ENCODE assay signal across 8 mouse cellular contexts in genomic region chr11:99189154-99189582, GRCm38 (mm10). TPM values are rescaled to one million over a fixed set of nuclear protein-coding genes. Genes with fewer than 3 reads are reported as not detected.
DNase-seq lines count a peak whose midpoint lies in the region; ATAC-seq and TF ChIP-seq lines count a peak whose summit lies in the region.
"Had no signal": no experiment of that assay in that cellular context is flagged by ENCODE, and none has a peak within 500 bp of the region (broad histone marks: within the 10 kb centered on the region; RNA-seq: fewer than 3 reads in every experiment).

No protein-coding gene starts in this region.

- DNase-seq in midbrain, postnatal 0 days (ENCODE audit: low spot score): peak; percentile 54
- DNase-seq in midbrain, embryonic 11.5 days (ENCODE audit: low spot score, missing footprints): no peak
- DNase-seq in cerebellum, postnatal 36 days: peak; percentile 65 to 70
- DNase-seq in hindbrain, postnatal 0 days (ENCODE audit: low spot score): peak; percentile 74
- peak; percentile 72 for DNase-seq in lung, postnatal 14 days
- DNase-seq in spleen, adult 12 weeks (ENCODE audit: low spot score): peak; percentile 59

- ATAC-seq in midbrain, postnatal 0 days (ENCODE audit: low FRiP score): no peak
- ATAC-seq in midbrain, embryonic 11.5 days (ENCODE audit: low FRiP score): no peak
- ATAC-seq in activated CD4-positive, CD25-positive, alpha-beta regulatory T cell, adult 4 months: peak; percentile 72
- ATAC-seq in hindbrain, postnatal 0 days: 0 out of 2 replicates have a peak, but pooled peaks have one; percentile 4

- TF ChIP-seq CTCF in midbrain, postnatal 0 days (IDR thresholded peaks at IDR 0.05): peak; percentile 87
- peak; percentile 89 for TF ChIP-seq CTCF in hindbrain, postnatal 0 days (IDR thresholded peaks at IDR 0.05; ENCODE audit: low read depth)

- H3K27ac ChIP-seq in midbrain, postnatal 0 days (ENCODE audit: low read depth, low read length): no peak overlapping the region
- no peak overlapping the region for H3K27ac ChIP-seq in midbrain, embryonic 11.5 days (ENCODE audit: low read depth, low read length)
- no peak overlapping the region for H3K27ac ChIP-seq in hindbrain, postnatal 0 days
- H3K27ac ChIP-seq: stomach, embryonic 15.5 days had no signal

- H3K4me2 ChIP-seq in midbrain, postnatal 0 days (ENCODE audit: low read depth, low read length, poor library complexity, severe bottlenecking): no peak overlapping the region
- no peak overlapping the region for H3K4me2 ChIP-seq in midbrain, embryonic 11.5 days
- H3K4me2 ChIP-seq in hindbrain, postnatal 0 days (ENCODE audit: low read depth, low read length): no peak overlapping the region
- H3K4me2 ChIP-seq: stomach, embryonic 15.5 days had no signal

- H3K9ac ChIP-seq in midbrain, postnatal 0 days (replicated peaks; ENCODE audit: low read length, poor library complexity, severe bottlenecking): no peak overlapping the region
- no peak overlapping the region for H3K9ac ChIP-seq in midbrain, embryonic 11.5 days (ENCODE audit: low read length)
- H3K9ac ChIP-seq in hindbrain, postnatal 0 days (replicated peaks; ENCODE audit: low read length): no peak overlapping the region
- H3K9ac ChIP-seq: stomach, embryonic 15.5 days had no signal

- no peaks in the 10 kb centered on the region for H3K9me3 ChIP-seq in midbrain, postnatal 0 days (ENCODE audit: low read length)
- no peaks in the 10 kb centered on the region for H3K9me3 ChIP-seq in midbrain, embryonic 11.5 days (ENCODE audit: control insufficient read depth, low read length)
- no peaks in the 10 kb centered on the region for H3K9me3 ChIP-seq in hindbrain, postnatal 0 days (ENCODE audit: low read length)
- H3K9me3 ChIP-seq: stomach, embryonic 15.5 days had no signal

- no peak overlapping the region for H3K4me3 ChIP-seq in midbrain, postnatal 0 days (ENCODE audit: low read depth, low read length)
- H3K4me3 ChIP-seq in midbrain, embryonic 11.5 days (ENCODE audit: low read depth, low read length): no peak overlapping the region
- H3K4me3 ChIP-seq in hindbrain, postnatal 0 days (ENCODE audit: low read length): no peak overlapping the region
- H3K4me3 ChIP-seq: stomach, embryonic 15.5 days had no signal

- H3K27me3 ChIP-seq in midbrain, postnatal 0 days (ENCODE audit: insufficient read depth, low read length): no peaks in the 10 kb centered on the region
- H3K27me3 ChIP-seq in midbrain, embryonic 11.5 days (ENCODE audit: control insufficient read depth, insufficient read depth, low read length): no peaks in the 10 kb centered on the region
- H3K27me3 ChIP-seq in hindbrain, postnatal 0 days (ENCODE audit: insufficient read depth, low read length): no peaks in the 10 kb centered on the region

- H3K4me1 ChIP-seq in midbrain, postnatal 0 days (ENCODE audit: insufficient read depth, low read length): no peaks in the 10 kb centered on the region
- no peaks in the 10 kb centered on the region; the same call in 1 of the 2 replicates for H3K4me1 ChIP-seq in midbrain, embryonic 11.5 days (ENCODE audit: control insufficient read depth, insufficient read depth, low read length)
- no peaks in the 10 kb centered on the region for H3K4me1 ChIP-seq in hindbrain, postnatal 0 days (ENCODE audit: insufficient read depth, low read length)
- H3K4me1 ChIP-seq: stomach, embryonic 15.5 days had no signal

- 26% methylated on average over 14 of the region's 14 CpGs for WGBS in midbrain, postnatal 0 days
- 23% methylated on average over 14 of the region's 14 CpGs for WGBS in midbrain, embryonic 11.5 days
- 25% methylated on average over 14 of the region's 14 CpGs for WGBS in hindbrain, postnatal 0 days

- H3K36me3 ChIP-seq in midbrain, postnatal 0 days (ENCODE audit: insufficient read depth, low read length): no peaks in the 10 kb centered on the region
- H3K36me3 ChIP-seq in midbrain, embryonic 11.5 days (ENCODE audit: control insufficient read depth, insufficient read depth, low read length): no peaks in the 10 kb centered on the region
- no peaks in the 10 kb centered on the region for H3K36me3 ChIP-seq in hindbrain, postnatal 0 days (ENCODE audit: insufficient read depth, low read length)
- H3K36me3 ChIP-seq: stomach, embryonic 15.5 days had no signal

RNA-seq across cellular contexts. Expression of gene Ccr7, which starts 34.3 kb away (rescaled TPM):
- total RNA-seq in midbrain, postnatal 0 days (2014; rRNA removed): not detected in 2 replicates
- polyA plus RNA-seq in midbrain, postnatal 0 days (2015; fragmentation: Nextera tagmentation; extraction: Ambion mirVana): not detected in 2 replicates
- 0.41 TPM in 1 of 2 replicates, not detected in the other for polyA plus RNA-seq in midbrain, embryonic 11.5 days (2014; fragmentation: Nextera tagmentation; extraction: Ambion mirVana)
- polyA plus RNA-seq in activated CD4-positive, CD25-positive, alpha-beta regulatory T cell, adult 4 months (2017; shearing (Covaris generic)): 100 to 1,000 TPM; 243 to 261 TPM
- total RNA-seq in hindbrain, postnatal 0 days (2014; rRNA removed): 0.40 TPM in 1 of 2 replicates, not detected in the other
- not detected in 2 replicates for polyA plus RNA-seq in hindbrain, postnatal 0 days (2015; fragmentation: Nextera tagmentation; extraction: Ambion mirVana)

RNA-seq across cellular contexts. Expression of gene Smarce1, which starts 41.6 kb away (rescaled TPM):
- 94.9 and 116 TPM in 2 replicates for total RNA-seq in midbrain, postnatal 0 days (2014; rRNA removed)
- polyA plus RNA-seq in midbrain, postnatal 0 days (2015; fragmentation: Nextera tagmentation; extraction: Ambion mirVana): 170 and 184 TPM in 2 replicates
- polyA plus RNA-seq in midbrain, embryonic 11.5 days (2014; fragmentation: Nextera tagmentation; extraction: Ambion mirVana): 184 and 194 TPM in 2 replicates
- polyA plus RNA-seq in activated CD4-positive, CD25-positive, alpha-beta regulatory T cell, adult 4 months (2017; shearing (Covaris generic)): 100 to 1,000 TPM; 133 to 172 TPM
- 60.6 and 66.7 TPM in 2 replicates for total RNA-seq in hindbrain, postnatal 0 days (2014; rRNA removed)
- polyA plus RNA-seq in hindbrain, postnatal 0 days (2015; fragmentation: Nextera tagmentation; extraction: Ambion mirVana): 186 and 188 TPM in 2 replicates

RNA-seq across cellular contexts. Expression of gene Krt222, which starts 54.7 kb away (rescaled TPM):
- total RNA-seq in midbrain, postnatal 0 days (2014; rRNA removed): 10.6 and 11.6 TPM in 2 replicates
- polyA plus RNA-seq in midbrain, postnatal 0 days (2015; fragmentation: Nextera tagmentation; extraction: Ambion mirVana): 13.6 and 14.4 TPM in 2 replicates
- 0.40 and 0.68 TPM in 2 replicates for polyA plus RNA-seq in midbrain, embryonic 11.5 days (2014; fragmentation: Nextera tagmentation; extraction: Ambion mirVana)
- 1 to 10 TPM; 1.4 to 1.7 TPM for polyA plus RNA-seq in activated CD4-positive, CD25-positive, alpha-beta regulatory T cell, adult 4 months (2017; shearing (Covaris generic))
- 9.0 and 10.7 TPM in 2 replicates for total RNA-seq in hindbrain, postnatal 0 days (2014; rRNA removed)
- 12.8 and 12.9 TPM in 2 replicates for polyA plus RNA-seq in hindbrain, postnatal 0 days (2015; fragmentation: Nextera tagmentation; extraction: Ambion mirVana)

Comparison
In these comparisons a context has a peak if more than half of its experiments do, and no peak if none do; other contexts are left out.
1. ATAC-seq: peak in activated CD4-positive, CD25-positive, alpha-beta regulatory T cell, adult 4 months (single experiment) and hindbrain, postnatal 0 days (single experiment); none in midbrain, postnatal 0 days (single experiment) and midbrain, embryonic 11.5 days (single experiment).
2. RNA of gene Ccr7, which starts 34.3 kb away (polyA plus RNA-seq): 243 to 261 TPM in activated CD4-positive, CD25-positive, alpha-beta regulatory T cell, adult 4 months; 0.41 TPM in midbrain, embryonic 11.5 days, not detected in hindbrain, postnatal 0 days and not detected in midbrain, postnatal 0 days; every median in the first group is over 100 times any median in the second.